Mouse (Mus musculus) v-Abl transformed pro-B cells (cell line): Measurements from ENCODE around the gene Ppm1g.

Experiments used
- in situ Hi-C, 2 experiments: fragments of 400-800 bp; cut with MboI; formaldehyde crosslinking; loops; one replicate each; pipeline ENCODE4 v1.15.1; 2025; ENCODE audit not compliant: unreplicated experiment in 2 of 2

The Ppm1g gene

GRCm38 (mm10) chr5:31220448-31221303 lies at the start of gene Ppm1g:
TSS of gene Ppm1g (minus strand) at chr5:31220687.
- in situ Hi-C loops, result no loop called here

GRCm38 (mm10) chr5:31267686-31268085 lies 47.2 kb upstream of the Ppm1g start:
- in situ Hi-C loops, result no loop called here

GRCm38 (mm10) chr5:31266101-31266500 lies 45.6 kb upstream of the Ppm1g start:
- in situ Hi-C loops, result no loop called here

- in situ Hi-C loops, result no loop called here
These were observed 37.1 kb upstream of the Ppm1g start for GRCm38 (mm10) chr5:31257616-31258015.

- in situ Hi-C loops, result no loop called here
These were observed 35.5 kb upstream of the Ppm1g start for GRCm38 (mm10) chr5:31255971-31256370.

- in situ Hi-C loops, result no loop called here
These were observed 34.9 kb upstream of the Ppm1g start for GRCm38 (mm10) chr5:31255381-31255780.

- in situ Hi-C loops, result no loop called here
These were observed 34.4 kb upstream of the Ppm1g start for GRCm38 (mm10) chr5:31254901-31255300.

- in situ Hi-C loops, result no loop called here
These were observed 34.0 kb upstream of the Ppm1g start for GRCm38 (mm10) chr5:31254452-31254851.

GRCm38 (mm10) chr5:31253806-31254205 lies 33.3 kb upstream of the Ppm1g start:
- in situ Hi-C loops, result no loop called here

GRCm38 (mm10) chr5:31252795-31253545 lies 32.5 kb upstream of the Ppm1g start:
- in situ Hi-C loops, result no loop called here

GRCm38 (mm10) chr5:31252151-31252550 lies 31.7 kb upstream of the Ppm1g start:
- in situ Hi-C loops, result no loop called here

GRCm38 (mm10) chr5:31251541-31252101 lies 31.1 kb upstream of the Ppm1g start, which contains the start of gene Krtcap3:
TSS of gene Krtcap3 (plus strand) at chr5:31251691.
- in situ Hi-C loops, result no loop called here

GRCm38 (mm10) chr5:31250716-31251115 lies 30.2 kb upstream of the Ppm1g start:
- in situ Hi-C loops, result no loop called here

GRCm38 (mm10) chr5:31242191-31242590 lies 21.7 kb upstream of the Ppm1g start:
- in situ Hi-C loops, result loop anchor here in 1 of 2 experiments (5.0 kb wide), 1 partner anchor 45 kb away; no protein-coding TSS in a partner anchor

GRCm38 (mm10) chr5:31241522-31242034 lies 21.1 kb upstream of the Ppm1g start:
- in situ Hi-C loops, result loop anchor here in 1 of 2 experiments (5.0 kb wide), 1 partner anchor 46 kb away; no protein-coding TSS in a partner anchor

- in situ Hi-C loops, result loop anchor here in 1 of 2 experiments (5.0 kb wide), 1 partner anchor 46 kb away; no protein-coding TSS in a partner anchor
These were observed 20.4 kb upstream of the Ppm1g start, which contains the start of the genes Nrbp1 and Gm9970 for GRCm38 (mm10) chr5:31240637-31241521. TSS of gene Nrbp1 (plus strand) at chr5:31240864. TSS of gene Gm9970 (minus strand) at chr5:31241232.

- in situ Hi-C loops, result no loop called here
These were observed 6.2 kb upstream of the Ppm1g start for GRCm38 (mm10) chr5:31226641-31227040.

- in situ Hi-C loops, result no loop called here
These were observed 2.2 kb upstream of the Ppm1g start for GRCm38 (mm10) chr5:31222696-31223095.

- in situ Hi-C loops, result no loop called here
These were observed 938 bp upstream of the Ppm1g start for GRCm38 (mm10) chr5:31221304-31221945.
